Mouse (Mus musculus) liver, adult 2 months (tissue): ENCODE results near the gene Tk1.

Source experiments
- CTCF ChIP-seq: fragments of 200-500 bp; IDR thresholded peaks from 2 replicates; pipeline ENCODE4 v1.5.1; 2011; ENCODE audit warnings: low read depth, low read length, control low read depth
- POLR2A ChIP-seq: fragments of 200-500 bp; IDR thresholded peaks from 2 replicates; pipeline ENCODE4 v1.6.1; 2011; ENCODE audit warnings: low read length, control low read depth; ENCODE audit not compliant: insufficient read depth; ENCODE audit errors: extremely low read depth

DNA sequence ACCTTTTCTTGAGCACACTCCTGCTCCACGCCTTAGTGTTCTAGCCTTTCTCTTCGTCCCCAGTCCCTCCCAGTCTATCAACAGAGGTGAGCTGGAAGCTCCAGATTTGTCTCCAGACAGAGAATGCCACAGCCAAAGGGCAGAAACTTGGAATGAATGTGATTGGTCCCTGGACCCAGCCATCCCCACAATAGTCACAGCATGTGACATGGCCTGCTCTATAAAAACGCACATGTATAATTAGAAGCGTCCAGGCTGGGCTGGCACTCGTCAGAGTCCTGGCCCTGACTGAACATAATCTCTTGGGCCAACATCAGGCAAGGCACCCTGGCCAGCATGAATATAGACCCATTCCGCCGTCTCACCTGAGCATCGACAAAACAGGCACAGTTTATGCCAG is 6.8 kb downstream of the Tk1 start:
- TF ChIP-seq CTCF (no peak), POLR2A (no peak)
